Mouse (Mus musculus): ENCODE measurements around the gene Babam2.

DNA sequence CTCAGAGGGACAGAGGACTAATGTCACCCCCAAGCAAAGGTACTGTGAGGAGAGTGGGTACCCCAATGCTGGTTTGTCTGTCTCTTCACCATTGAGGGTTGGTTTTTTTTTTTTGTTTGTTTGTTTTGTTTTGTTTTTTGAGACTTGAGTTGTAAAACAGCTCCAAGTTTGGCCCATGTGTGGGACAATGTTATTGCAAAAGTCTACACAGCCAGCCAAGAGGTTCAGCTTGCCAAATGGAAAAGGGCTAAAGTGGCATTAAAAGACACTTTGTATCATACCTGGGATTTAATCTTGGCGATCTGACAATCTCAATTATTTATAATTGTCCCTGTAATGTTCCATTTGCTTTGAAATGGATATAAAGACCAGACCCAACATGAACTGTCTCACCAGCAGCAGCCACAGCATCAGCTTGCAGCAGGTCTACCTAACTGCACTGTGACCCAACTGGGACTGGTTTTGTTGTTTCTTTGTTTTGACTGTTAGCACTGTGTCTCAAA is 41.7 kb upstream of the Babam2 start:
- no peak for TF ChIP-seq POLR2A (IDR thresholded peaks at IDR 0.05; ENCODE audit: insufficient read depth, low read depth, low read length)
- TF ChIP-seq CTCF (IDR thresholded peaks at IDR 0.05), result no peak
